Mouse (Mus musculus) splenic B cell, adult 2 months (primary cell): ENCODE measurements around the gene Rhot1.
"Not testable (repeated sequence)": the region's sequence is repeated elsewhere in the genome, so short reads cannot be mapped to it uniquely, and the experiment has no call there.

Experiments
- DNase-seq: peaks from one replicate; pipeline ENCODE4 v3.0.0-alpha.2; 2011; ENCODE audit warnings: low read depth, low spot score
- H3K27me3 ChIP-seq: 2 replicates; pipeline ENCODE4 v1.6.1; 2012; ENCODE audit warnings: mild to moderate bottlenecking, low read length, moderate library complexity, mixed read lengths; ENCODE audit not compliant: control insufficient read depth, poor library complexity, insufficient read depth, severe bottlenecking
- H3K36me3 ChIP-seq: 2 replicates; pipeline ENCODE4 v1.6.1; 2012; ENCODE audit warnings: mild to moderate bottlenecking, low read length, moderate library complexity, mixed read lengths; ENCODE audit not compliant: control insufficient read depth, poor library complexity, insufficient read depth, severe bottlenecking

Gene Rhot1

GRCm38 (mm10) chr11:80183054-80183704, 25.6 kb upstream of the Rhot1 start:
- peak; percentile 25 for DNase-seq
- H3K36me3 ChIP-seq, H3K27me3 ChIP-seq: not testable (repeated sequence)

GRCm38 (mm10) chr11:80183705-80184255, 25.0 kb upstream of the Rhot1 start, which contains the start of gene Rnf135:
Gene Rnf135 (plus strand): TSS chr11:80183851.
- H3K36me3 ChIP-seq = no peaks in the 10 kb centered on the region
- no peaks in the 10 kb centered on the region for H3K27me3 ChIP-seq

GRCm38 (mm10) chr11:80184531-80185071, 24.2 kb upstream of the Rhot1 start:
- no peaks in the 10 kb centered on the region for H3K36me3 ChIP-seq
- DNase-seq = no peak
- H3K27me3 ChIP-seq = no peaks in the 10 kb centered on the region

More at GRCm38 (mm10) chr11:80183705-80184255, 25.0 kb upstream of the Rhot1 start, which contains the start of gene Rnf135:
- peak; percentile 86 for DNase-seq

GRCm38 (mm10) chr11:80185441-80185976, 23.3 kb upstream of the Rhot1 start:
- not testable (repeated sequence) for DNase-seq, H3K27me3 ChIP-seq, H3K36me3 ChIP-seq

- H3K27me3 ChIP-seq = no peaks in the 10 kb centered on the region
Measured at GRCm38 (mm10) chr11:80190280-80190679, 18.5 kb upstream of the Rhot1 start.

GRCm38 (mm10) chr11:80193827-80194226, 15.0 kb upstream of the Rhot1 start:
- no peak for DNase-seq
- no peaks in the 10 kb centered on the region for H3K27me3 ChIP-seq
- peaks cover 2% of the 10 kb centered on the region; the same call in 1 of the 2 replicates for H3K36me3 ChIP-seq

More at GRCm38 (mm10) chr11:80190280-80190679, 18.5 kb upstream of the Rhot1 start:
- DNase-seq = no peak
- H3K36me3 ChIP-seq = peaks cover 2% of the 10 kb centered on the region; the same call in 1 of the 2 replicates

GRCm38 (mm10) chr11:80196351-80196750, 12.5 kb upstream of the Rhot1 start:
- Histone ChIP-seq H3K27me3 (no peaks in the 10 kb centered on the region; the same call in 1 of the 2 replicates), H3K36me3 (peaks cover 2% of the 10 kb centered on the region; the same call in 1 of the 2 replicates)
- DNase-seq = no peak

- DNase-seq = no peak
- Histone ChIP-seq H3K27me3 (no peaks in the 10 kb centered on the region; the same call in 1 of the 2 replicates), H3K36me3 (peaks cover 2% of the 10 kb centered on the region; the same call in 1 of the 2 replicates)
Measured at GRCm38 (mm10) chr11:80199316-80199715, 9.5 kb upstream of the Rhot1 start.

GRCm38 (mm10) chr11:80199773-80200172, 9.0 kb upstream of the Rhot1 start:
- DNase-seq = peak; percentile 20
- Histone ChIP-seq H3K27me3 (no peaks in the 10 kb centered on the region; the same call in 1 of the 2 replicates), H3K36me3 (no peaks in the 10 kb centered on the region; the same call in 1 of the 2 replicates)

- H3K36me3 ChIP-seq = no peaks in the 10 kb centered on the region; the same call in 1 of the 2 replicates
- H3K27me3 ChIP-seq = no peaks in the 10 kb centered on the region; the same call in 1 of the 2 replicates
- peak; percentile 71 for DNase-seq
Measured at GRCm38 (mm10) chr11:80200326-80200725, 8.5 kb upstream of the Rhot1 start.

GRCm38 (mm10) chr11:80202296-80202695, 6.5 kb upstream of the Rhot1 start:
- no peaks in the 10 kb centered on the region; the same call in 1 of the 2 replicates for H3K36me3 ChIP-seq
- no peaks in the 10 kb centered on the region; the same call in 1 of the 2 replicates for H3K27me3 ChIP-seq
- DNase-seq = no peak

GRCm38 (mm10) chr11:80204037-80204436, 4.8 kb upstream of the Rhot1 start:
- no peak for DNase-seq
- Histone ChIP-seq H3K36me3 (no peaks in the 10 kb centered on the region), H3K27me3 (no peaks in the 10 kb centered on the region; the same call in 1 of the 2 replicates)

- H3K36me3 ChIP-seq = no peaks in the 10 kb centered on the region
- no peaks in the 10 kb centered on the region; the same call in 1 of the 2 replicates for H3K27me3 ChIP-seq
- no peak for DNase-seq
Measured at GRCm38 (mm10) chr11:80204941-80205340, 3.9 kb upstream of the Rhot1 start.

GRCm38 (mm10) chr11:80208465-80208859, 357 bp upstream of the Rhot1 start:
- Histone ChIP-seq H3K27me3 (no peaks in the 10 kb centered on the region), H3K36me3 (no peaks in the 10 kb centered on the region)
- no peak for DNase-seq

GRCm38 (mm10) chr11:80210321-80210720, 1.5 kb downstream of the Rhot1 start:
- Histone ChIP-seq H3K27me3 (no peaks in the 10 kb centered on the region), H3K36me3 (no peaks in the 10 kb centered on the region)
- peak; percentile 11 for DNase-seq
